Mouse (Mus musculus) right cerebral cortex, adult 18-20 months (tissue): Measurements from ENCODE around the gene Hes3.

Experiments
- DNase-seq: peaks from one replicate; pipeline ENCODE4 v3.0.0; 2022; ENCODE audit warnings: mixed read lengths

Hes3 gene

DNA sequence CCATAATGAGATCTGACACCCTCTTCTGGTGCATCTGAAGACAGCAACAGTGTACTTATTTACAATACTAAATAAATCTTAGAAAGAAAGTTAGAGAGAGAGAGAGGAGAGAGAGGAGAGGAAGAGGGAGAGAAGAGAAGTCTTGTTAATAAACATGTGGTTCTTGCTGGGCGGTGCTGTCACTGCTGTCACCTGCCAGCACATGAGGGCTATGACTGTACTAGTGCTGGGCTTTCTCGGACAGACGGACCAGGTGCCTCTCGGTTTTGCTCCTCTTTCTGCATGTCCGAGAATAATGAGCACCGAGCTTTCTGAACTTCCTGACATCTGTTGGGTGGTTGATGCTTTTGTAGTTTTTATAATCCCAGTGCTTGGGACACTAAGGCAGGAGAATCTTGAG lies 40.8 kb downstream of the Hes3 start:
- no peak for DNase-seq

DNA sequence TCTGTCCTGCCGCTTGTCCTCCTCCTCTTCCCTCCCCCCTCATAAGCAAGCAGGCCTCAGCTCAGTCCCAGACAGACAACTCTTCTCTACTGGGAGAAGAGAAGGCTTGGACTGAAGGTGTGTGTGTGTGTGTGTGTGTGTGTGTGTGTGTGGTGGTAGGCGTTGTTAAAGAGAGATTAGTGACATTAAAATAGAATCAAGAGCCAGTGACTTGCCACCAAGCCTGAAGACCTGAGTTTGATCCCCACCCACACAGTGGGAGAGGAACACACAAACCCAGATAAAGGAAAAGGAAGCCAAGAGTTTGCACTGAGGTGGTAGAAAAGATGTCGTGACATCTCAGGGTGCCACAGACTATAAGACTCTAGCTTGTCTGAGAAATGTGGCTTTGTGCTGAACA lies 44.3 kb downstream of the Hes3 start:
- DNase-seq = no peak

DNA sequence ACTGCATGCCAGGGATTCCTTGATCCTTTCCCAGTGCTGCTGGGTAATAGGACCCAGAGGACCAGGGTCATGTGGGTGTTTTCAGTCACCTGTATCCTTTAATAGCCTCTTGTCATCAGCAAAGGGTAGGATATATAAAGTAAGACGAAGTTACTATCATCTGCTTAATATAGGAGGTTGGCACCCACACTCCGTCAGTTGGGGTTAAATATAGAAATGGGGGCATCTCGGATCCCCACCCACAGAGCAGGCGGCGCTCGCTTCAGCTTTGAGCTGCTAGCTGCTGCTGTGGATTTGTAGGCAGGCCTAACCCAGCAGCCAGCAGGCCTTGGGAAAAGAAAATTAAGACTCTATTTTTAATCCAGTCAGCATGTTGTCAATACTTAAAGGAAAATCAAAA lies 45.5 kb downstream of the Hes3 start:
- DNase-seq = peak; percentile 86

DNA sequence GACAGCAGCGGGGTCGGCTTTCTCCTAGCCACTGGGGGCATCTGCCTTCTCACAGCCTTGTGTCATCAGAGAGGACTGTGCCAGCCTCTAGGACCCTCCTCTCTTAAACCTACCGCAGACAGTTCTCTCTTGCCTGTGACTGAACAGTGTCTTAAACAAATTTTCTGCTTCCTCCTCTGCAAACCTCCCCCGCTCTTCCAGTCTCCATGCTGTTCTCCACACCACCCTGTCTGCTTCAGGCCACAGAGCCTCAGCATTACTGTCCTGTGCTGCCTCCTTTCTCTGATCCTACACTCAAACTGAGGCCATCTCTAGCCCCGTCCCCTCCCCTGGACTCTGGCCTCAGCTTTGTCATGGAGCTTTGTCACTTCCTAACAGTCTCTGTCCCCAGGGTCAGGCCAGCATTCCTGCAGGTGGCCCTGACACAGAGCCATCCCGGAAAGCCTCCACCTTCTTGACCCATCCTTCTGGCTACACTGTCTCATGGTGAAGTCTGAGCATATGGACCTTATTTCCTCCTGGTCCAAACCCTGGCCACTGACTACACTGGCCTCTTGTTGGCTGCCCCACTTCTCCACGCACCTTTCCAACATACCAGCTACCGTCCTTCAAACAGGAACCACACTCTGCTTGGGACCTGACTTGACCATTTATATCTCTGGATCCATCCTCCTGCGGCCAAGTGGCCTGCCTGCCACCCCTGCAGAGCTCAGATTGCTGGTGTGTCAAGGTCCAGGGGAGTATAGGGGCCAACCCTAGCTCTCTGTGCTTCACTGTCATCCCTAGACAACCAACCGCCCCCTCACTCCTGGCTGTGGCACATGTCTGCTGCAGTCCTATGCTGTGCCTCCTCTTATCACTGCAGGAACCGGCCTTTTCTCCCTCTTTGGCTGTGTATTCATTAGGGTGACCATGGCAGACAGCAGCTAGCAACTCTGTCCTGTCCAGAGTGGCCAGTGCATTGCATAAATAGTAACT lies 46.6 kb downstream of the Hes3 start:
- no peak for DNase-seq

DNA sequence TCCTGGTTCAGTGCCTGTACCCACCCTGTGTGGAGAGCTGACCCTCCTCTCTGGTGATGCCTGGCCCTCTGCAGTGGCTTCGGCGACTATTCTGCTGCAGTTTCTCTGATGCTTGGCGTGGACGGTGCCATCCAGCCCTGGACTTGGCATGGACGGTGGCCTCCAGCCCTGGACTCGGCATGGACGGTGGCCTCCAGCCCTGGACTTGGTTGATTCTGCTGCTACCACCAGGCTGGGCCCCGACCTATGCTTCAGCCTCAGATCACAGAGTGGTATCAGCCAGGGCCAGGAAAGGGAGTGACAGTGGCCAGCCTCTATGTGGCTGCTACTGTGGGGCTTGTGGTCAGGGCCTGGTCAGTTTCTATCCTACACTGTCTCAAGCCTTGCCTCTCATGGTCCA lies 47.5 kb downstream of the Hes3 start:
- no peak for DNase-seq

DNA sequence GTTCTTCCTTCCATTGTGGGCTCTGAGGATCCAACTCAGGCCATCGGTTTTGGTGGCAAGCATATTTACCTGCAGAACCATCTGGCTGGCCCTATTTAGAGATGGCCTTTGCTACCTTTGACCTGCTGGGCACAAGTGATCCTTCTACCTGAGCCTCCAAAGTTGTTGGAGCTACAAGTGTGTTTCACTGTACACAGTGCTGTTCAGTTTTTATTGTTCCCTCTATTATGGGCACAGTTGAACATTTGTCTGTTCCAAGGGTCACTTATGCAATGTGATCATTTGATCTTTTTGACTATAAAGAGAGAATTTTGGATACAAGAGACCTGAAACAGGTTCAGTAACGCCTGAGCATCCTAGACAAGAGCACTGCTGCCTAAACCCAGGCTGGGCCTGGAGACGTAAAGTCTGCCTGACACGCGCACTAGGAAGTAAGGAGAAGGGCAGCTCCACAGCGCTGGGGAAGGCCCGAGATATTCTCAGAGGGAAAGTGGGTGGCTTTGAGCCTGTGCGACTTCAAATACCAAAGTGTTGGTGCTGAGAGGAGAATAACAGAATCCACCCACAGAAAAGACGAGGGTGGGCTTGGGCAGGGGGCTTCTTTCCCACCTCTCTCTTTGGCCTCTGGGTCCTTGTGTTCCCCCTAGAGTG lies 48.1 kb downstream of the Hes3 start:
- no peak for DNase-seq

DNA sequence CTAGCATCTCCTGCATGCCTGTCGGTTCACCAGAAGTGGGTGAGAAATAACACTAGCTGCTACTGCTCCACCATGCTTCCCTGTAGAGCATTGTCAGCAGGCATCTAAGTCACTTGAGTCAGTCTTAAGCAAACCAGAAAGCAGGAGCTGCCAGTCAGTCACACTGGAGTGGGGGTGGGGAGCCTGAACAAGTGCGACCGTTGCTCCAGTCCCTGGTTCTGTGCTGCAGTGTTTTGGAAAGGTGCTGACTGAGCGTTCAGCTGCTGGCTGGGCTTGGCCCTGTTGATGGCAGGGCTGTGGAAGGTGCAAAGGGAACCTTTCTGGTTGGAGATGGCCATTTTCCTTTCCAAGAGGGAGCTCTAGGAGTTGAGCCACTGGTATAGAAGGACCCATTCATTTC lies 51.5 kb downstream of the Hes3 start:
- DNase-seq = no peak
